Mouse (Mus musculus) testis, postnatal 10 days (tissue): ENCODE results near the gene Cldn3.
"Not testable (repeated sequence)": the region's sequence is repeated elsewhere in the genome, so short reads cannot be mapped to it uniquely, and the experiment has no call there.

ENCODE experiments used
- DNase-seq: peaks from one replicate; pipeline ENCODE4 v3.0.0; 2021; ENCODE audit warnings: low spot score

Cldn3 gene

GRCm38 (mm10) chr5:134985633-134986297, at the start of gene Cldn3:
Gene Cldn3, plus strand, starts transcription at chr5:134986214.
- peak; percentile 61 for DNase-seq

GRCm38 (mm10) chr5:134936626-134937185, 49.3 kb upstream of the Cldn3 start:
- DNase-seq = no peak

GRCm38 (mm10) chr5:134939069-134939468, 46.9 kb upstream of the Cldn3 start:
- DNase-seq = no peak

GRCm38 (mm10) chr5:134939554-134939953, 46.5 kb upstream of the Cldn3 start:
- DNase-seq = not testable (repeated sequence)

- DNase-seq = no peak
These were observed 44.4 kb upstream of the Cldn3 start for GRCm38 (mm10) chr5:134941472-134942209.

GRCm38 (mm10) chr5:134942740-134943139, 43.3 kb upstream of the Cldn3 start:
- no peak for DNase-seq

- DNase-seq = no peak
These were observed 41.8 kb upstream of the Cldn3 start for GRCm38 (mm10) chr5:134944179-134944578.

- DNase-seq = no peak
These were observed 40.6 kb upstream of the Cldn3 start for GRCm38 (mm10) chr5:134945266-134945959.

GRCm38 (mm10) chr5:134946063-134946856, 39.8 kb upstream of the Cldn3 start:
- no peak for DNase-seq

GRCm38 (mm10) chr5:134946857-134947255, 39.2 kb upstream of the Cldn3 start, which contains the start of gene Cldn4:
Gene Cldn4, minus strand, starts transcription at chr5:134946934.
- DNase-seq = no peak

- no peak for DNase-seq
These were observed 38.5 kb upstream of the Cldn3 start for GRCm38 (mm10) chr5:134947420-134948084.

GRCm38 (mm10) chr5:134948085-134948439, 38.0 kb upstream of the Cldn3 start:
- no peak for DNase-seq

- DNase-seq = no peak
These were observed 34.7 kb upstream of the Cldn3 start for GRCm38 (mm10) chr5:134951053-134951884.

- DNase-seq = no peak
These were observed 30.5 kb upstream of the Cldn3 start for GRCm38 (mm10) chr5:134955491-134955890.

- no peak for DNase-seq
These were observed 26.9 kb upstream of the Cldn3 start for GRCm38 (mm10) chr5:134959114-134959513.

GRCm38 (mm10) chr5:134960430-134960829, 25.6 kb upstream of the Cldn3 start:
- no peak for DNase-seq

- no peak for DNase-seq
These were observed 24.5 kb upstream of the Cldn3 start for GRCm38 (mm10) chr5:134961519-134961918.

- DNase-seq = peak; percentile 68
These were observed 22.5 kb upstream of the Cldn3 start for GRCm38 (mm10) chr5:134963546-134963945.

GRCm38 (mm10) chr5:134964655-134965054, 21.4 kb upstream of the Cldn3 start:
- not testable (repeated sequence) for DNase-seq

- DNase-seq = peak; percentile 82
These were observed 20.6 kb upstream of the Cldn3 start for GRCm38 (mm10) chr5:134965473-134965851.
